7 mouse cellular contexts compared by ENCODE assay signal in the genomic region with DNA sequence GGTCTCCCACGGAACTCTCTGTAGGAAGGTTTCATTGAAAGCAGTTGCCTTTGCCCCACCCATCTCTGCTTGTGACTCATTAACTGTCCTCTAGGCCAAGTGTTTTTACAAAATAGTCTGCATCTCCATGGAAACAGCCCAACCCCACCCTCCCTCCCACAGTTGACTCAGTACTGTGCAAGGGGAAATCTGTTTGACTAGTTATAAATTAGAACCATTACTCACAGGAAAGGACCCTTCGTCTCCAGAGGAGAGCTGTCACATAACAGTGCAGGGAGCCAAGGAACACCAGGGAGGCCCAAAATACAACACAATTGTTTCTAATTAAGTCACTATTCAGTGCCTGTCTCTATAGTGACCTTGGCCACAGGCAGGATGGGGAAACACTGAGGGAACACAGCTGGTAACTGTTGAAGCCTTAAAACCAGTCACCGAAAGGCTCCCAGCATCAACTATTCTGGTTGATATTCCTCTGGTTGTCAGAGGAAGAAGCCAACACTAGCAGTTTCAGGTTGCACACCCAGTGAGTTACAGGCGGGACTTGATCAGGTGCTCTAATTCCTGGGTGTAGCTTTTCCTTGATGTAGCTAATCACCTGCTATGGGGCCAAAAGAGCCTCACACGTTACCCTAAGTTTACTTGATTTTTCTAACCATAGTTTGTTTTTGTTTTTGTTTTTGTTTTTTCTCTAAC. TPM values are rescaled to one million over a fixed set of nuclear protein-coding genes. Genes with fewer than 3 reads are reported as not detected.
DNase-seq lines count a peak whose midpoint lies in the region; ATAC-seq lines count a peak whose summit lies in the region.

No protein-coding gene starts in this region.

- H3K9me3 ChIP-seq in limb, embryonic 11.5 days (ENCODE audit: control insufficient read depth, low read length) = no peaks in the 10 kb centered on the region
- H3K9me3 ChIP-seq in midbrain, embryonic 14.5 days (ENCODE audit: control insufficient read depth, low read length) = no peaks in the 10 kb centered on the region

- DNase-seq in WW6 (ENCODE audit: low read depth, low spot score) = peak; percentile 46
- peak; percentile 64 for DNase-seq in embryo, embryonic 11 days
- peak; percentile 88 to 95 for DNase-seq in heart, adult 9 months (ENCODE audit: low spot score in 2 of 2)
- DNase-seq in kidney, adult 18-20 months = peak; percentile 72
- peak; percentile 47 for DNase-seq in limb, embryonic 11.5 days (ENCODE audit: low spot score)
- peak; percentile 12 for DNase-seq in midbrain, embryonic 14.5 days
- peak; percentile 49 for DNase-seq in testis, postnatal 14 days (ENCODE audit: low spot score)

- no peak overlapping the region for H3K4me2 ChIP-seq in limb, embryonic 11.5 days (ENCODE audit: low read depth, severe bottlenecking)
- H3K4me2 ChIP-seq in midbrain, embryonic 14.5 days (ENCODE audit: low read length) = no peak overlapping the region

- no peak overlapping the region for H3K4me3 ChIP-seq in limb, embryonic 11.5 days (ENCODE audit: low read depth, low read length)
- no peak overlapping the region for H3K4me3 ChIP-seq in midbrain, embryonic 14.5 days (replicated peaks; ENCODE audit: low read depth, low read length)

- no peak overlapping the region for H3K9ac ChIP-seq in limb, embryonic 11.5 days (ENCODE audit: low read length)
- no peak overlapping the region for H3K9ac ChIP-seq in midbrain, embryonic 14.5 days (replicated peaks; ENCODE audit: low read length)

- no peaks in the 10 kb centered on the region for H3K4me1 ChIP-seq in limb, embryonic 11.5 days (ENCODE audit: control insufficient read depth, insufficient read depth, low read length)
- H3K4me1 ChIP-seq in midbrain, embryonic 14.5 days (ENCODE audit: control insufficient read depth, insufficient read depth, low read length) = no peaks in the 10 kb centered on the region

- no peak overlapping the region for H3K27ac ChIP-seq in limb, embryonic 11.5 days (replicated peaks; ENCODE audit: low read depth, low read length)
- no peak overlapping the region for H3K27ac ChIP-seq in midbrain, embryonic 14.5 days (replicated peaks; ENCODE audit: low read depth, low read length)

- H3K36me3 ChIP-seq in limb, embryonic 11.5 days (ENCODE audit: control insufficient read depth, insufficient read depth, low read length) = no peaks in the 10 kb centered on the region
- H3K36me3 ChIP-seq in midbrain, embryonic 14.5 days (ENCODE audit: control insufficient read depth, insufficient read depth, low read length) = no peaks in the 10 kb centered on the region

- peak; percentile 82 for ATAC-seq in limb, embryonic 11.5 days (ENCODE audit: insufficient number of reproducible peaks, low FRiP score, low TSS enrichment, low read depth)
- ATAC-seq in midbrain, embryonic 14.5 days (ENCODE audit: low FRiP score, low TSS enrichment) = peak; percentile 4; the same call in 1 of the 2 replicates

- H3K27me3 ChIP-seq in limb, embryonic 11.5 days (ENCODE audit: control insufficient read depth, insufficient read depth, low read length) = no peaks in the 10 kb centered on the region
- no peaks in the 10 kb centered on the region for H3K27me3 ChIP-seq in midbrain, embryonic 14.5 days (ENCODE audit: control insufficient read depth, insufficient read depth, low read length)

- 25% methylated on average over 5 of the region's 5 CpGs for WGBS in limb, embryonic 11.5 days
- WGBS in midbrain, embryonic 14.5 days = 54% methylated on average over 5 of the region's 5 CpGs

RNA-seq across cellular contexts. Expression of a gene that starts 42.5 kb away (rescaled TPM):
- 89.9 and 96.3 TPM in 2 replicates for polyA plus RNA-seq in limb, embryonic 11.5 days (2014; fragmentation: Nextera tagmentation; extraction: Ambion mirVana)
- 67.9 and 86.5 TPM in 2 replicates for polyA plus RNA-seq in midbrain, embryonic 14.5 days (2014; fragmentation: Nextera tagmentation; extraction: Ambion mirVana)

RNA-seq across cellular contexts. Expression of a gene that starts 55.1 kb away (rescaled TPM):
- not detected in 2 replicates for polyA plus RNA-seq in limb, embryonic 11.5 days (2014; fragmentation: Nextera tagmentation; extraction: Ambion mirVana)
- not detected in 2 replicates for polyA plus RNA-seq in midbrain, embryonic 14.5 days (2014; fragmentation: Nextera tagmentation; extraction: Ambion mirVana)

Comparison
In these comparisons a context has a peak if more than half of its experiments do, and no peak if none do; other contexts are left out.
1. DNase-seq: peak in every context shown above with its lines; median percentile 92 in heart, adult 9 months; 72 in kidney, adult 18-20 months; 64 in embryo, embryonic 11 days; 49 in testis, postnatal 14 days; 47 in limb, embryonic 11.5 days; 46 in WW6; 12 in midbrain, embryonic 14.5 days.